Mouse (Mus musculus) G1E (cell line): ENCODE measurements around the gene Ntn1. TPM values are rescaled to one million over a fixed set of nuclear protein-coding genes. Genes with fewer than 3 reads are reported as not detected.

Experiments used
- ATAC-seq: 2 replicates; pipeline ENCODE4 v1.8.0; 2016; ENCODE audit warnings: mild to moderate bottlenecking; ENCODE audit not compliant: insufficient number of reproducible peaks, poor library complexity, low FRiP score, severe bottlenecking; ENCODE audit errors: extremely low read depth
- DNase-seq: peaks from one replicate; pipeline ENCODE4 v3.0.0; 2012; ENCODE audit warnings: low spot score
- H3K27me3 ChIP-seq: 2 replicates; pipeline ENCODE4 v1.6.1; 2012; ENCODE audit warnings: mild to moderate bottlenecking, low read length, inconsistent platforms; ENCODE audit not compliant: insufficient read depth
- H3K36me3 ChIP-seq: replicated peaks from 2 replicates; pipeline ENCODE3; 2012; ENCODE audit warnings: mild to moderate bottlenecking, inconsistent platforms
- H3K4me1 ChIP-seq: 2 replicates; pipeline ENCODE4 v1.6.1; 2012; ENCODE audit warnings: low read depth, low read length, inconsistent platforms, mixed read lengths; ENCODE audit not compliant: insufficient read depth
- H3K4me3 ChIP-seq: 2 replicates; pipeline ENCODE4 v1.5.1; 2012; ENCODE audit warnings: low read depth, mild to moderate bottlenecking, inconsistent platforms, low read length, moderate library complexity, mixed read lengths
- H3K9me3 ChIP-seq: replicated peaks from 2 replicates; pipeline ENCODE4 v1.6.1; 2012; ENCODE audit warnings: inconsistent platforms
- CTCF ChIP-seq: IDR thresholded peaks from 2 replicates; pipeline ENCODE4 v1.5.1; 2012; ENCODE audit warnings: low read depth, low read length, inconsistent platforms, mixed read lengths
- GATA1 ChIP-seq: IDR thresholded peaks from 2 replicates; pipeline ENCODE4 v1.6.1; 2012; ENCODE audit warnings: borderline replicate concordance, low read length, inconsistent platforms, mixed read lengths
- GATA2 ChIP-seq: IDR thresholded peaks from 2 replicates; pipeline ENCODE4 v1.6.1; 2012; ENCODE audit warnings: low read depth, low read length, inconsistent platforms, borderline replicate concordance
- POLR2AphosphoS5 ChIP-seq: IDR thresholded peaks from 2 replicates; pipeline ENCODE4 v1.6.1; 2012; ENCODE audit warnings: low read depth, low read length, inconsistent platforms; ENCODE audit not compliant: insufficient replicate concordance
- TAL1 ChIP-seq: conservative IDR thresholded peaks from 2 replicates; pipeline ENCODE4 v1.6.1; 2012; ENCODE audit warnings: low read depth, low read length, inconsistent platforms, mixed read lengths
- polyA plus RNA-seq: library from polyadenylated mRNA; stranded (reverse); fragments of >175 nt; gene quantifications from 2 replicates; pipeline ENCODE4 v1.2.3, GENCODE M21; 2012
- total RNA-seq, 2 experiments: library from RNA; stranded (forward) in 1 of 2; stranded (reverse) in 1 of 2; fragments of 200-1000 nt in 1 of 2; fragments of >200 nt in 1 of 2; fragmentation: Nextera tagmentation in 1 of 2; gene quantifications; 2 replicates each; pipeline ENCODE4 v1.2.3; 2014 to 2017

The Ntn1 gene
- total and polyA plus RNA-seq, 3 experiments, result under 0.01 TPM; not detected in 2

- DNase-seq (no peak), ATAC-seq (no peak)
- Histone ChIP-seq H3K27me3 (peaks cover 15% of the 10 kb centered on the region), H3K9me3 (peaks cover 15% of the 10 kb centered on the region), H3K4me3 (no peak overlapping the region), H3K4me1 (no peaks in the 10 kb centered on the region), H3K36me3 (no peaks in the 10 kb centered on the region)
- TF ChIP-seq GATA2, result no peak
- no peak for TF ChIP-seq POLR2AphosphoS5
- TF ChIP-seq TAL1, result no peak
- TF ChIP-seq GATA1, result no peak
- TF ChIP-seq CTCF, result no peak
These were observed 10.0 kb downstream of the Ntn1 start for GRCm38 (mm10) chr11:68390381-68391287.

- peaks cover 15% of the 10 kb centered on the region for H3K27me3 ChIP-seq
- ATAC-seq, result no peak
- no peak overlapping the region for H3K4me3 ChIP-seq
These were observed 11.0 kb downstream of the Ntn1 start for GRCm38 (mm10) chr11:68389621-68390020.

GRCm38 (mm10) chr11:68388655-68389015, 12.0 kb downstream of the Ntn1 start:
- Histone ChIP-seq H3K9me3 (peaks cover 28% of the 10 kb centered on the region), H3K4me3 (no peak overlapping the region), H3K36me3 (no peaks in the 10 kb centered on the region), H3K4me1 (no peaks in the 10 kb centered on the region), H3K27me3 (peaks cover 15% of the 10 kb centered on the region)
- TF ChIP-seq POLR2AphosphoS5 (no peak), CTCF (no peak), TAL1 (no peak), GATA2 (no peak), GATA1 (no peak)
- DNase-seq, result no peak
- no peak for ATAC-seq

More at GRCm38 (mm10) chr11:68389621-68390020, 11.0 kb downstream of the Ntn1 start:
- Histone ChIP-seq H3K36me3 (no peaks in the 10 kb centered on the region), H3K9me3 (peaks cover 25% of the 10 kb centered on the region), H3K4me1 (no peaks in the 10 kb centered on the region)
- TF ChIP-seq GATA1 (no peak), TAL1 (no peak), GATA2 (no peak), POLR2AphosphoS5 (no peak), CTCF (no peak)
- no peak for DNase-seq

- ATAC-seq (no peak), DNase-seq (no peak)
- Histone ChIP-seq H3K9me3 (peaks cover 28% of the 10 kb centered on the region), H3K36me3 (no peaks in the 10 kb centered on the region), H3K4me1 (no peaks in the 10 kb centered on the region), H3K27me3 (peaks cover 15% of the 10 kb centered on the region), H3K4me3 (no peak overlapping the region)
- TF ChIP-seq GATA2, result no peak
- no peak for TF ChIP-seq GATA1
- no peak for TF ChIP-seq CTCF
- no peak for TF ChIP-seq POLR2AphosphoS5
- TF ChIP-seq TAL1, result no peak
These were observed 12.5 kb downstream of the Ntn1 start for GRCm38 (mm10) chr11:68387971-68388654.

- ATAC-seq, result no peak
- Histone ChIP-seq H3K4me3 (no peak overlapping the region), H3K27me3 (peaks cover 15% of the 10 kb centered on the region), H3K36me3 (no peaks in the 10 kb centered on the region), H3K4me1 (no peaks in the 10 kb centered on the region), H3K9me3 (peaks cover 28% of the 10 kb centered on the region)
- DNase-seq, result no peak
- TF ChIP-seq POLR2AphosphoS5, result no peak
- TF ChIP-seq GATA2, result no peak
- TF ChIP-seq GATA1, result no peak
- no peak for TF ChIP-seq CTCF
- no peak for TF ChIP-seq TAL1
These were observed 13.2 kb downstream of the Ntn1 start for GRCm38 (mm10) chr11:68387441-68387760.

- ATAC-seq, result no peak
- DNase-seq, result no peak
- Histone ChIP-seq H3K4me3 (no peak overlapping the region; the same call in 1 of the 2 replicates), H3K36me3 (no peaks in the 10 kb centered on the region), H3K4me1 (no peaks in the 10 kb centered on the region), H3K9me3 (peaks cover 28% of the 10 kb centered on the region), H3K27me3 (peaks cover 14% of the 10 kb centered on the region)
- TF ChIP-seq CTCF (no peak), GATA2 (no peak), POLR2AphosphoS5 (no peak), TAL1 (no peak), GATA1 (no peak)
These were observed 13.8 kb downstream of the Ntn1 start for GRCm38 (mm10) chr11:68386589-68387440.
